Mouse (Mus musculus) urinary bladder, postnatal 36 days (tissue): ENCODE data around the gene Mbtps1.
A peak's percentile ranks its signal among the peaks of the same experiment; 100 is the strongest.

Source experiments
- DNase-seq, 2 experiments: peaks; one replicate each; pipeline ENCODE4 v3.0.0; 2022; ENCODE audit warnings: low spot score in 2 of 2, mixed read lengths in 1 of 2

Mbtps1 gene

GRCm38 (mm10) chr8:119558603-119559401, at the start of gene Mbtps1:
Mbtps1 (minus strand) TSS chr8:119558735.
- DNase-seq, result peak; percentile 97 to 99

- DNase-seq, result no peak
Observed at GRCm38 (mm10) chr8:119606224-119606623, 47.7 kb upstream of the Mbtps1 start.

GRCm38 (mm10) chr8:119604996-119605395, 46.5 kb upstream of the Mbtps1 start, which contains the start of gene Taf1c:
Taf1c (minus strand) TSS chr8:119605222.
- DNase-seq, result peak; percentile 88 to 93

GRCm38 (mm10) chr8:119604398-119604803, 45.9 kb upstream of the Mbtps1 start:
- DNase-seq, result no peak

GRCm38 (mm10) chr8:119603771-119604170, 45.2 kb upstream of the Mbtps1 start:
- no peak for DNase-seq

GRCm38 (mm10) chr8:119591456-119591855, 32.9 kb upstream of the Mbtps1 start:
- DNase-seq, result no peak

GRCm38 (mm10) chr8:119590348-119590747, 31.8 kb upstream of the Mbtps1 start:
- DNase-seq, result no peak

GRCm38 (mm10) chr8:119588844-119589243, 30.3 kb upstream of the Mbtps1 start:
- no peak for DNase-seq

GRCm38 (mm10) chr8:119588321-119588720, 29.8 kb upstream of the Mbtps1 start:
- no peak for DNase-seq

- DNase-seq, result no peak
Observed at GRCm38 (mm10) chr8:119585901-119586300, 27.4 kb upstream of the Mbtps1 start.

- no peak for DNase-seq
Observed at GRCm38 (mm10) chr8:119580441-119581161, 22.1 kb upstream of the Mbtps1 start.

- DNase-seq, result no peak
Observed at GRCm38 (mm10) chr8:119579096-119579495, 20.6 kb upstream of the Mbtps1 start.

GRCm38 (mm10) chr8:119575366-119575726, 16.8 kb upstream of the Mbtps1 start:
- DNase-seq, result no peak

GRCm38 (mm10) chr8:119574437-119575365, 16.2 kb upstream of the Mbtps1 start, which contains the start of the genes Hsdl1 and Dnaaf1:
Hsdl1 (minus strand) TSS chr8:119575183.
Dnaaf1 (plus strand) TSS chr8:119575235.
- peak; percentile 95 for DNase-seq

GRCm38 (mm10) chr8:119572411-119572810, 13.9 kb upstream of the Mbtps1 start:
- no peak for DNase-seq

- DNase-seq, result no peak
Observed at GRCm38 (mm10) chr8:119571135-119571534, 12.6 kb upstream of the Mbtps1 start.

- no peak for DNase-seq
Observed at GRCm38 (mm10) chr8:119569881-119570280, 11.3 kb upstream of the Mbtps1 start.

GRCm38 (mm10) chr8:119568951-119569350, 10.4 kb upstream of the Mbtps1 start:
- DNase-seq, result no peak

GRCm38 (mm10) chr8:119568251-119568650, 9.7 kb upstream of the Mbtps1 start:
- no peak for DNase-seq

- DNase-seq, result no peak
Observed at GRCm38 (mm10) chr8:119566367-119566766, 7.8 kb upstream of the Mbtps1 start.

- no peak for DNase-seq
Observed at GRCm38 (mm10) chr8:119563849-119564251, 5.3 kb upstream of the Mbtps1 start.

GRCm38 (mm10) chr8:119559402-119559720, 826 bp upstream of the Mbtps1 start:
- DNase-seq, result no peak
